Mouse (Mus musculus): ENCODE results near the gene Prpf8.

DNA sequence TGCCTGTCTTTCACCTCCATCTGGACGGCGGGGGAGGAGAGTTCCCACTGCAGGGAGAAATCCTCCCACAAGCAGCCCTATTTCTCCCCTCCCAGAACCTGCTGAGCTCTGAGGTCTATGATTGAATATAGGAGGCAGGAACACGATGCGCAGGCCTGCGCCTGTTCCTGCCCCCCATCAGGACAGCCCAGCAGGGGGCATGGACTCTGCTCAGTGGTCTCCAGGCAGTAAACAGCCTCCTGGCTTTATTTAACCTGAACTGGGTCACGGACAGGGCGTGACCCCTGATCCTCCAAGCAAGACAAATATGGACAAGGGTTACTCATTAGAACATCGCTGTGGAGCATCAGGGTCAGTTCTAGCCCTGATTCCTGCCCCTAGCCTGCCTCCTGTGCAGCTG, 42.9 kb upstream of the Prpf8 start:
- TF ChIP-seq EP300 (optimal IDR thresholded peaks at IDR 0.05) (no peak), CTCF (IDR thresholded peaks at IDR 0.05; ENCODE audit: low read depth) (no peak)
